Mouse (Mus musculus) adrenal gland, adult (tissue): Measurements from ENCODE around the gene Aldh16a1.
"Not testable (repeated sequence)": the region's sequence is repeated elsewhere in the genome, so short reads cannot be mapped to it uniquely, and the experiment has no call there.

Experiments
- DNase-seq, 2 experiments: peaks; one replicate each; pipeline ENCODE4 v3.0.0; 2022 to 2023; ENCODE audit warnings: low spot score in 1 of 2; ENCODE audit not compliant: inconsistent age in 2 of 2

Gene Aldh16a1

DNA sequence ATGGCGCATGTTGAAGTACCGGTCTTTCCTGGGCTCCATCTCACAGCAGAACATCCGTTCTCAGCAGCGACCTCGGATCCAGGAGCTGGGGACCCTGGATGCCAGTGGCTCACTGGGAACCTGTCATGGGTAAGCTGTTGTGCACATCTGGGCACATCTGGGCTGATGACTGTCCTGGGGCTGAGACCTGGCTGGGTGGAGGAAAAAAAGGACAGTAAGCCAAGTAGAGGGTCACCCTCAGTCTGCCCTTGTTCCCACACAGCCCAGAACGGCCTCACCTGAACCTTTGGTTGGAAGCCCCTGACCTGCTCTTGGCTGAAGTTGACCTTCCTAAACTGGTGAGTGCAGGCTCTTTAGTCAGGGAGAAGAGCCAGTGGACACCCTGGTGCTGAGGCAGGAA lies 4.6 kb upstream of the Aldh16a1 start:
- no peak for DNase-seq

DNA sequence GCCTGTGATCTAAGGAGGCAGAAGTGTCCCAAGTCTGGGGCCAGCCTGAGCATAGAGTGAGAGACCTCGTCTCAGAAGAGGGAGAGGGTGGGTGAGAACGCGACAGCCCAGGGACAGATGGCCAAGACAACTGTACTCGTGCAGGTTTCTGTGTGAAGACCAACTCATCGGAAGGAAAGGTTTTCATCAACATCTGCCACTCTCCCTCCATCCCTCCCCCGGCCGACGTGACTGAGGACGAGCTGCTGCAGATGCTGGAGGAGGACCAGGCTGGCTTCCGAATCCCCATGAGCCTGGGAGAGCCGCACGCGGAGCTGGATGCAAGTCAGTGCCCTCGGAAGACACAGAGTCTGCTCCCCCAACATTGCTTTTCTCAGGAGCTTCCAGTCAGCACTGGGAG lies 3.1 kb upstream of the Aldh16a1 start:
- no peak for DNase-seq

DNA sequence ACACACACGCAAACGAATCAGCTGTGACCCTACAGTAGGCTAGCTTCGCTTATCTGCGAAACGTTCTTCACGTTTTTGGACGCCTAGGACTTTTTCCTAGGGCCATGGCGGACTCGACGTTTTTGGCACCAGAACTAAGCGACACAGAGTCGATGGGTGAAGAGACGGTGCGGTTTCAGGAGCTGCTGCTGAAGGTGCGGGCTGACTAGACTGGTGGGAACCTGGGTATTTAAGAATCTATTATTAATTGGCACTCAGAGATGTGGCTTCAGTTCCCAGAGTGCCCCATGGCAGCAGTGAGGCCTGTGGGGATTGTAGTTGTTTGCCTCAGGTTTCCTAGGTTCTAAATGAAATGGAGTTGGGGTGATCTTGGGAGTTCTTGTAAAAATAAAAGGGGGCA lies 1.8 kb upstream of the Aldh16a1 start:
- DNase-seq = no peak

DNA sequence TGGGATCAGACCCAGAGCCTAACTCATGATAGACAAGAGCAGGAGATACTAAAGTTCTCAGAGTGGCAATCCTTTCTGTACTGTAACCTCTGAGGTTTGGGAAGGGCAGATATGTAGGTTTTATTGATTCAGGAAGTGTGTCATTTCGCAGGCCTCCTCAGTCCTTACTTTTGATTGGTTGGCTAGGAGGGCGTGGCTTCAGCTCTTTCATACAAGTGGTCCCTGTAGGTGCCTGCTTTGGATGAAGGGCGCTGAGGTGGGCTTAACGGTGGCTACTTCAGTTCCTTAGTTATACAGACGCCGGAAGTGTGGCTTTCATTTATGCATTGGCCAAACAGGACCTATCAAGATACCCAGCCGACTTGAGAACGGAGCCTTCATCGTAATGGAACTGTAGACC lies 1.2 kb upstream of the Aldh16a1 start:
- DNase-seq = no peak

DNA sequence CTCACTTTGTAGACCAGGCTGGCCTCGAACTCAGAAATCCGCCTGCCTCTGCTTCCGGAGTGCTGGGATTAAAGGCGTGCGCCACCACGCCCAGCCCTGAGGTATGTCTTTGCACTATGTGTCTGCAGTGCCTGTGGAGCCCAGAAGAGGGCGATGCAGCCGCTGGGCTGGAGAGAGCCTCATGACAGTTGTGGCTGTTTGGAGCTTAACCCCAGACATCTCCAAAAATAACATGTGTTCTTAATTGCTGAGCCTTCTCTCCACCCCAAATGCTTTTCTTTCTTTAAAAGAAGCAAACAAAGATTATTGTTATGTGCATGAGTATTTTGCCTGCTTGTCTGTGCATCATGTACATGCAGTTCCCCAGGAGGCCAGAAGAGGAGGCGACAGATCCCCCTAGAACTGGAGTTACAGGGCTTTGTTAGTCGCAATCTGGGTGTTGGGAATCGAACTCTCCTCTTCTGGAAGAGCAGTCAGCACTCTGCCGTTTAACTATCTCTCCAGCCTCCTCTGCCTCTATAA lies 670 bp upstream of the Aldh16a1 start:
- DNase-seq = peak; percentile 62 to 77

DNA sequence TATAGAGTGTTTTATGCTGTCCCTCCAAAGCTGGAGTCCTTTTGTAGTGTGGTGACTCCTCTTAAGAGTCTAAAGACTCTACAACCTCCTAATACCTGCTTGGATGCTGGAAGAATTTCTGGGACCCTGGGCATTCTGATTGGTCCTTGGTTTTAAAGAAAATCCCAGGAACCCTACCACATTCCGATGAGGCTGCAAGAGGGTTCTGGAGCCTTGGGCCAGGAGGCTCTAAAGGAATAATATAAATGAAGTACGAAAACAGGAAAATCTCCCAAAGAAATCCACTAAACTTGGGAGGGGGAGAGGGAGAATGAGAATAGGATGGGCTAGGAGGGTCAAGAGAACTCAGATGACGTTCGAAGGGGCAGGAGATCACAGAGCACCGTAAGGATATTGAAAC lies 798 bp downstream of the Aldh16a1 start:
- DNase-seq = no peak

DNA sequence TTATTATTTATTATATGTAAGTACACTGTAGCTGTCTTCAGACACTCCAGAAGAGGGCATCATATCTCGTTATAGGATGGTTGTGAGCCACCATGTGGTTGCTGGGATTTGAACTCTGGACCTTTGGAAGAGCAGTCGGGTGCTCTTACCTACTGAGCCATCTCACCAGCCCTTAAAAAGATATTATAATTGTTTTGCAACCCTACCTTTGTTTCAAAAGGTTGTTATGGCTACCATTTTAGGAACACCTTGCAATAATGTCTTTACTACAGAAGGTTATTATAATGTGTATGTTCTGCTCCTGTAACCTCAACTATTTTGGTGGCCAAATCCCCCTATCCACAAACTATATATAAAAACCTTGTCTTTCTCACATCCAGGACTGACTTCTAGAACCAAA lies 1.3 kb downstream of the Aldh16a1 start:
- not testable (repeated sequence) for DNase-seq

DNA sequence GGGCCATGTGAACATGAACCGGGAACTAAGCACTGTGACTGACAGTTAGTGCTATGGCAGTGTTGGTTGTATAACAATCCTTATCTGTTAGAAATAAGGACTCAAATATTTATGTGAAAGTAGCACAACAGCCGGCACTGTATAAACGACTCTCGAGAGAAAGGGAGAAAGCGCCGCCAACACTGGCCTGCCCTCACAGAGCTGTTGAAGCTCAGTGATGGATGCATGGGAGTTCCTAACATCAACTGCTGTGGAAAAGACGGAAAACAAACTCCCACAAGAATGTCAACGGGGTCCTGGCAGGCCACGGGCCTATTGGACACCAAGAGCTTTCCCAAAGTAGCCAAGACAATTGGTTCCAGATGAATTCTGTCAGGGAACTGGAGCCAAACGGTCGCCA lies 3.1 kb downstream of the Aldh16a1 start:
- no peak for DNase-seq

DNA sequence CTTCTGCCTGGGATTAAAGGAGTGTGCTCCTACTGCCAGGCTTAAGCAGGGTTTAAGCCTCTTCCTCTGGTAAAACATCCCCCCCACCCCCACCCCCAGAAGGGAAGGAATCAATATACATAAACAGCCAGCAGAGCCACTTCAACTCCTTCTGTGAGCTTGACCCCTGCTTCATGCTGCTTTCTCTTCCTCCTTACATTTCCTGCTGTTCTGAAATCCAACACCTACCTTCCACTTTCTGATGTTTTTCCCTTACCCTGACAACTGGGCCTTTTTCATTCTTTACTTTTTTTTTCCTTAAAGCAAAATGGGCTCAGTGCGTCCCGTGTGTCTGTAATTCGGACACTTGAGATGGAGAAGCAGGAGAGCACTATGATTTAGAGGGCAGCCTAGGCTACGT lies 4.1 kb downstream of the Aldh16a1 start:
- no peak for DNase-seq

DNA sequence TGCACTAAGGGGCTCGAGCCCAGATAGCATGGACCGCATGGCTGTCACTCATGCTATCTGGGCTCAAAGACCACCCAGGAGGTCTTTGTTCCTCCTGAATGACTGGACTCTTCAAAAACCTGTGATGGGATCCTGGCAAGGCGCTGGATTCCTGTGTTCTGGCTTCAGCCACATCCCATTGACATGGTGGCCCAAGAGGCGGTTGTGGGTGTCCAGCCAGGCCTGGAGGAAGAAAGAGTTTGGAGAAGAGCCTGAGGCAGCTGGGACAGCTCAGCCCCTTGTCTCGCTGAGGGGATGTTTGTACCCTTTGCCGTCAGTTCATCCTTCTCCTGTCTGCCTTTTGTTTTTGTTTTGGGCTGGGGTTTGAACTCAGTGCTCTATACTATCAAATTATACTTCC lies 4.8 kb downstream of the Aldh16a1 start:
- no peak for DNase-seq

DNA sequence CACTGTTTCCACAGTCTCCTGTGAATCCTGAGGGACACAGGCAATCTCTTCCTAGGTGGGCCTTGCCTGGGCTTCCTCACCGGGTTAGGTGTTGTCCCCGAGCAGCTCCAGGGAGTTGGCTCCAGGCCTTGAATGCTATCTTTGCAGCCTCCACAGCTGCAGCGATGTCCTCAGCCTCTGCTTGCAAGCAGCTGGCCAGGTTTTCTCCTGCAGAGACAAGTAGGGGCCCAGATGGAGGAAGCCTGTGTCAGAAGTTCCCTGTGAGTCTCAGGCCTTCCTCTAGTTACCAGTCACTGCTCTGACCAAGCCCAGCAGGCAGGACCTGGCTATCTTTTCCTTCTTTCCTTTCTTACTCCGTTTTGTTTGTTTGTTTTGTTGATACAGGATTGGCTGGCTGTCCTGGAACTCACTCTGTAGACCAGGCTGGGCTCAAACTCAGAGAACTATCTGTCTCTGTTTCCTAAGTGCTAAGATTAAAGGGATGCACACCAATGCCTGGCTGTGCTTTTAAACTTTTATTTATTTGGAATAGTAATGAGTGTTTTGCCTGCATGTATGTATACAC lies 5.8 kb downstream of the Aldh16a1 start:
- DNase-seq = no peak

DNA sequence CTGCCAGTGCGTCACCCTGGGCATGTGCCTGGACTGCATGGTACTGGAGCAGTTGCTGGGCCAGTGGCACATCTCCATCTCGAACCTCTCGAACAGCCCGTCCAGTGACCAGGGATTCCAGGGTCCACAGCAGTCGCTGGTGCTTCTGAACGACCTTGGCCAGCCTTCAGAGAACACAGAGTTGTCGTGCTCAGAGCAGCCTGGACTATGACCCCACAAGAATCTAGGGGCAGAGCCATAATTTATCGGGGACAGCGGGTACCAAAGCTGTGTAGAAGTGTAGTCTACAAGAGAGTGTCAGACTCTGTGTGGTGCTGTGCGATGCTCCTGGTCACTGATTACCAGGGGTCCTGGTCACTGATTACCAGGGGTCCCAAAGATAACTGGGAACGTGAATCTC lies 6.5 kb downstream of the Aldh16a1 start:
- peak in 1 of 2 experiments; percentile 67 for DNase-seq

DNA sequence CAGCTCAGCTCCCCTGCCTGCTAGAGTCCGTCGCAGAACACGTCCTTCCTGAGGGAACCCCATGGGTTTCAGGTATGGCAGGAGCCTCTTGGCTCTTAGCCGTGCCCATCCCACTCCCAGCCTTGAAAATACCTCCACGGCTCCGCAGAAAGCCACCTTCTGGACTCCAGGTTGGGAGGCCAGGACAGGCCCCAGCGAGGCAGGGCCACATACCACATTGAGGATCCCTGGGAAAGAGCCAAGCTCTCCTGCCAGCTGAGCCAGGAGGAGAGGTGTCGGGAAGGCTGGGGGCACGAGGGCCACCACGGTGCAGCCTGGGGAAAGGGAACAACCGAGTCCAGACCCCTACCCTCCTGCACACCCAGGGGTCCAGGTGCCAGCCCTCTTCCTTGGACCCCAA lies 7.1 kb downstream of the Aldh16a1 start:
- no peak for DNase-seq

DNA sequence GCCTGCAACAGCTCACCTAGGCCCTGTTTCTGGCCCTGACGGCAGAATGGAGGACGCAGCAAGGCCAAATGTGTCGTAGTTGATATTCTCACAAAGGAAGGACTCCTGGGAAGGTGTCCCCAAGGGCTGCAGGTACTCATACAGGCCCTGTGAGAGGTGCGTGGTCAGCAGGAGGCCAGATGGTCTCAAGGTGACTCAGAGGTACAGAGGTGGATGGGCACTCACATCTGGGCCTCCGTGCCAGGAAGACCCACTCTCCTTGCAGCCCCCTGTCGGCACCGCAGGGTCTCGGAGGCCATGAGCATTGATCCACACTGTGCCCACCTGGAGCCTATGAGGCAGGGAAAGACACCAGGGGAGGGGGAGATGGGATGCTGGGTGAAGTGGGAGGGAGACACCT lies 8.9 kb downstream of the Aldh16a1 start:
- no peak for DNase-seq

DNA sequence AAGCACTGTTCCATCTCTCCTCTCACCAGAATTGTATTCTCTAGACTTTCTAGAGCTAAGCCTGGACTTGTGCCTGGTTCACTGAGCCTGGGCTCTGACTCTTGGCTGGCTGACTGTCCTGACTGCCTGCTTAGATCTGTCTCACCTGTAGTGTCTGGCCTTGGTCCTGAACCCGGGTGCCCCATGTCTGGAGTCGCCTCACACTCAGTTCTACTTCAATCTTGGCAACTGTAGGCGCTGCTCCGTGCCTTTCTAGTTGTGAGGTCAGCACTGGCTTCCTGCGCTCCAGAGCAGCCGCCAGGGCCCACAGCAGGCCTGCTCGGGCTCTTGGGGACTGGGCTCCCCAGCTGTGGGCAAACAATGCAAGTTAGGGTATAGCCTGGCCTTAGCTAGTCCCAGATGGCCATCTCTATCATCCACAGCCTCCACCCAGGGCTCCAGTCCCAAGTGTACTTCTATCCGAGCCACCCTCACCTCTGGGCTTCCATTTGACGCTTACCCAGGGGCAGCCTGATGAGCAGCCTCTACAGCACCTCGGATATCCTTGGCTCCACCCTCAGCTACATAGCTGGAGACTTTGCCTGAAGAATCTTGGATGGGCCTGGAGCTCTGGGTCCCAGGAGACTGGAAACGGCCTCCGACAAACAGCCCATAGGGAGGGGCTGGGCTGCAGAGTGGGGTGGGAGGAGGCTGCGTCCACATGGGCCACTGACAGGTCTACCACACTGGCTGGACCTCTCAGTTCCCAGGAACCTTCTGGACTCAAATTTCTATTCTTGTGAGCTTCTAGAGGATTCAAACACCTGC lies 9.8 kb downstream of the Aldh16a1 start:
- DNase-seq = no peak

DNA sequence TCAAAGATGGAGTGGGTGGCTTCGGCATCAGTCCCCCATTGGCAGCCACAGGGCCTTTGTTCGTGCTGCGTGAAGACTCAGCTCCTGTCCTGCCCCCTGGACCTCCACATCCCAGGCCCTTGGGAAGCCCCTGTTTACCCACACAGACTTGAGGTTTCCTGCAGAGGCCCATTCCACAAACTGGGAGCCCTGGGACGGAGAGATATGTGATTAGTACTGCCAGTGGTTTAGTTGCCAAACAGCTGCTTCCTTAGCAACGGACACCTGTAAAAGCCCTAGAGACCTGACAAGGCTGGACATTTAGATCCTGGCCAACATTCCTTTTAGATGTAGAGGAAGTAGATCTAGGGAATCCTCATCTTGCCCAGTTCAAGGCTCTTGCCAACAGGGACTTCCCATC lies 12.5 kb downstream of the Aldh16a1 start:
- no peak for DNase-seq

DNA sequence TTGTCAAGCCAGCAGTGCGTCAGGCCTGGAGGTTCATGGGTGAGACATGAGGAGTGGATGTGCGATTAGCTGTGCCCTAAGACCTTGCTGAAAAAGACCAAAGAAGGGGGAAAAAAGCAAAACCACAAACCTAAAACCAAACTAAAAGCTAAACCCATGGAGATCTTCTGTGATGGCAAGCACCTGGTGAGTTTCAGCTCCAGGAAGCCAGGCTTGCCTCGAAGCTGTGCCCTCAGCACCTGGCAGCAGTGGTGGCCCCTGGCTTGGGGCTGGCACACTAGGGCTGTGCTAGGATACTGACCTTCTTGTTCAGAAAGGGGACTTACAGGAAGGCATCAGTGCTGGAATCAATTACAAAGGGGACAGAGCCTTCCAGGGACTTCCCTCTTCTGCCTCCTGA lies 13.1 kb downstream of the Aldh16a1 start:
- DNase-seq = no peak

DNA sequence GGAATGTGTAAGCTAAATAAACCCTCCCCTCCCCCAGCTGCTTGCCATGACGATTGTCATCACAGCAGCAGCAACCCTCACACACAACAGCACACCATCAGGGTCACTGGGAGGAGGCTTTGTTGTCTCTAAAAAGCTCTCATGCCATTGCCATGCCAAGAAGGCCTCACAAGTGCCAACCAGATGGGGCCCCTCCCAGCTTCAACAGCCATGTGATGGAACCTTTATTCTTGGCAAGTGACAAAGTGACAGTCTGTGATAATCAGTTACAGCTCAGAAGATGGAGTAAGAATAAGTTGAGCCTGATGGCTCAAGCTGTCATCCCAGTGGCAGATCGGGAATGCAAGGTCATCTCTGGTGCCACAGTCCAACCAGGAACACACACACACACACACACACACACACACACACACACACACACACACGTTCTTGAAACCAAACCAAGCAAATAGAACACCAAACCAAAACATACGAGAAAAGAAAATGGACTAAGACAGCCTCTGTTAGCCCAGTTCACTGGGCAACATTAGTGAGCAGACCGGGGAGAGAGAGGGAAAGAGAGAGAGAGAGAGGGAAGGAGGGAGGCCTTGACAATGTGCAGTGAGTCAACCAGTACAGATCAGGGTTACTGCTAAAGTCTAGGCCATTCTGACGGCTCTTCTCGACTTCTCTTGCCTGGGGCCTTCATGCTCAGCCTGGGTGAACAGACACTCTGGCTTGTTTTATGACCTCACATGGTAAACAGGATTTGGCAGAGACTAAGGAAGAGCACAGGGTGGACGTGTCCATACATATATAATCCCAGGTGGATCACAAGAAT lies 14.3 kb downstream of the Aldh16a1 start:
- peak; percentile 77 to 90 for DNase-seq

DNA sequence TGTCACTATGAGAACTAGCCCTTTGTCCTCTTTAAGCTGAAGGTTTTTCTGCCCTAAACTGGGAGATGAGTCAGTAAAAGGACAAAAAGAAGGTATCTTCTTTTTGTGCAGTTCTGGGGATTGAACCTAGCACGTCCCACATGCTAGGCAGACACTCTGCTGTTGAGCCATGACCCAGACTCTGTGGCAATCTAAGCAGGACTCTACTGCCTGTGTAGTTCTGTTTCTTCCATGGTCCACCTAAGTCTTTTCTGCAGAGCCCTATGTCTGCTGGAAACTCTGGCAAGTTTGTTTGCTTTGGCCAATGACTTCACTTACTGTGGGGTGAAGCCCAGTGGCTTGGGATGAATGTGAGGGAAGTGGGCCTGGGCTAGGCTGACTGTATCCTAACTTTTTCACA lies 16.0 kb downstream of the Aldh16a1 start:
- no peak for DNase-seq

DNA sequence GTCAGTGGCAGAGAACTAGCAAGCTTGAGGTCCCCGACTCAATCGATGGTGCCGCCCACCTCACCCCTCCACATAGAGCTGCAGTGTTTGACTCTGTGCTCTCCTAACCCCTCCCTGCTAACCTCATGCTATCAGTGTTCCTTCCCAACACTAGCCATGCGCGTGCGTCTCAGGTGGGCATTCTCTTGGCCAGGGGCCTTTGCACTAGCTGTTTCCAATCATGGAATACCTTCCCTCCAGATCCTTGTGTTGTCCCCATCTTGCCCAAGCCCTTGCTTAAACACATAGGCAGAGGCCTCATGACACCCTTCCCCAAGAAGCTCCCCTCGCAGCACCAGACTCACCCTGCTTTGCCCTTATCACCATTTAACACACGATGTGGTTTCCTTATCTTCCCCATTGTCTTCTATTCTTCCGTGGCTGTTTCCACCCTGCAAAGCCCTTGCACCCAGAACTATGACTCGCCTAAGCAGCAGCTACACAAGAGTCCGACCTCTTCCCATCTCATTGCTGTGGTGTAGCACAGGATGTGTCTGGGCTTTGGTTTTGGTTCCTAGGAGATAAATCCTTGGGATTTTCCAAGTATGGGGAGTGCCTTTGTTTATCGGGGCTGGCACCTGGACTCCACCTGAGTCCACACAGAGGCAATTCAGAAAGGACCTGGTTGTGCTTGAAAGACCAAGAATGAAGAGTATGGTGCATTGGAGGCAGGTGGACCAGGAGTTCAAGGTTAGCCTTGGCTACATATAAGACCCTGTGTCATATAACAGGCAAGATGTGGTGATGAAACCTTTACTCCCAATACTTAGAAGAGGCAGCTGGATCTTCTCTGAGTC lies 17.0 kb downstream of the Aldh16a1 start:
- DNase-seq = no peak

DNA sequence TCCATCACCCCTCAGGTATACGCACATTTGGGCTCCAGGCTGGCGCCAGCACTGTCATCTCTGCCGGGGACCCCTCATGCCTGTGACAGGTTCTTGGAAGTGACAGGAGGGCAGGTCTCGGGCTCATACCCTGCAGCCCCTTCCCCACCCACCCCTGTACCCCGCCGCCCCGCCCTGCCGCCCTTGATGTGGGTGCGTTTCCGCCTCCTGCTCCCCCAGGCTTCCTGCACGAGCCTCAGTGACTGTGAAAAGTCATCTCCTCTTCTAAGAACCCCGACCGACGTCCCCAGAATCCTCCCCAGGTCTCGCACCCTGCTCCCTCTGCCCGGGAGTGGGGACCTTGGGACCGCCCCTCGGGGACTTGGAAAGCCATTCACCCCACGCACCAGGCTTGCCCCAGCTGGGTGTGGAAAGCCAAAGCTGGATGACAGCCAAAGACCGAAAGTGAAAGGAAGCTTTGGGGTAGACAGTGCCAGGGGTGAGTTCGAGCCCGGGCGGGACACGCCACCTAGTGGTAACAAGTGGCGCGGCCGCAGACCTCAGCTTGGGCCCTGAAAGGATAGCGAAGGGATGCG lies 18.3 kb downstream of the Aldh16a1 start, which contains the start of the genes Gm45713 and Flt3l:
Gene Gm45713 (minus strand): TSS at position 239 of the 575 bp plus-strand sequence.
Gene Flt3l (minus strand): TSS at position 440 of the 575 bp plus-strand sequence.
- peak; percentile 94 to 99 for DNase-seq
